Mouse (Mus musculus) kidney, adult 18-20 months (tissue): ENCODE measurements around the gene Gm10061.
"Not testable (repeated sequence)": the region's sequence is repeated elsewhere in the genome, so short reads cannot be mapped to it uniquely, and the experiment has no call there.

Experiments
- DNase-seq: peaks from one replicate; pipeline ENCODE4 v3.0.0; 2021

The Gm10061 gene

GRCm38 (mm10) chr16:89150786-89151185 lies at the start of gene Gm10061:
TSS of gene Gm10061 (plus strand) at chr16:89151086.
- DNase-seq: no peak

- no peak for DNase-seq
These were observed 10.3 kb upstream of the Gm10061 start, which contains the start of gene Gm6358 for GRCm38 (mm10) chr16:89140551-89140950. TSS of gene Gm6358 (plus strand) at chr16:89140851.

GRCm38 (mm10) chr16:89157652-89158051 lies 6.8 kb downstream of the Gm10061 start, which contains the start of gene Gm9789:
TSS of gene Gm9789 (plus strand) at chr16:89157952.
- DNase-seq: no peak

GRCm38 (mm10) chr16:89169190-89169589 lies 18.3 kb downstream of the Gm10061 start, which contains the start of gene Gm7735:
TSS of gene Gm7735 (plus strand) at chr16:89169490.
- not testable (repeated sequence) for DNase-seq

GRCm38 (mm10) chr16:89174435-89174834 lies 23.5 kb downstream of the Gm10061 start, which contains the start of gene 1110057P08Rik:
TSS of gene 1110057P08Rik (plus strand) at chr16:89174735.
- no peak for DNase-seq

GRCm38 (mm10) chr16:89188621-89189020 lies 37.7 kb downstream of the Gm10061 start:
- DNase-seq: no peak
